ENCODE assay signal across 7 mouse cellular contexts in genomic region chr7:45509912-45510787, GRCm38 (mm10). TPM values are rescaled to one million over a fixed set of nuclear protein-coding genes. Genes with fewer than 3 reads are reported as not detected.
DNase-seq lines count a peak whose midpoint lies in the region; ATAC-seq lines count a peak whose summit lies in the region.

TSS of gene Nucb1 (minus strand) at chr7:45510406.

- H3K27ac ChIP-seq in embryonic facial prominence, embryonic 10.5 days (replicated peaks): peak within 1 kb of the TSS; percentile 93
- H3K27ac ChIP-seq in limb, embryonic 10.5 days: peak within 1 kb of the TSS; percentile 95
- peak within 1 kb of the TSS; percentile 41 for H3K27ac ChIP-seq in midbrain, embryonic 13.5 days

- H3K4me1 ChIP-seq in embryonic facial prominence, embryonic 10.5 days: peaks cover 31% of the 10 kb centered on the region
- peaks cover 16% of the 10 kb centered on the region for H3K4me1 ChIP-seq in limb, embryonic 10.5 days
- H3K4me1 ChIP-seq in midbrain, embryonic 13.5 days (replicated peaks): peaks cover 18% of the 10 kb centered on the region

- no peaks in the 10 kb centered on the region for H3K27me3 ChIP-seq in embryonic facial prominence, embryonic 10.5 days (replicated peaks; ENCODE audit: low read depth, poor library complexity, severe bottlenecking)
- no peaks in the 10 kb centered on the region for H3K27me3 ChIP-seq in limb, embryonic 10.5 days (ENCODE audit: low read depth, poor library complexity, severe bottlenecking)
- H3K27me3 ChIP-seq in midbrain, embryonic 13.5 days: no peaks in the 10 kb centered on the region

- no peaks in the 10 kb centered on the region for H3K9me3 ChIP-seq in embryonic facial prominence, embryonic 10.5 days
- no peaks in the 10 kb centered on the region for H3K9me3 ChIP-seq in limb, embryonic 10.5 days (replicated peaks)
- H3K9me3 ChIP-seq in midbrain, embryonic 13.5 days: no peaks in the 10 kb centered on the region

- H3K36me3 ChIP-seq in embryonic facial prominence, embryonic 10.5 days (replicated peaks): peaks cover 28% of the 10 kb centered on the region
- peaks cover 34% of the 10 kb centered on the region for H3K36me3 ChIP-seq in limb, embryonic 10.5 days
- peaks cover 18% of the 10 kb centered on the region for H3K36me3 ChIP-seq in midbrain, embryonic 13.5 days

- peak within 1 kb of the TSS; percentile 84 for H3K4me3 ChIP-seq in embryonic facial prominence, embryonic 10.5 days
- H3K4me3 ChIP-seq in limb, embryonic 10.5 days: peak within 1 kb of the TSS; percentile 75
- H3K4me3 ChIP-seq in midbrain, embryonic 13.5 days (replicated peaks): peak within 1 kb of the TSS; percentile 54

- peak; percentile 90 for ATAC-seq in granulocyte monocyte progenitor cell, adult 5-6 weeks (replicated peaks; ENCODE audit: poor library complexity, severe bottlenecking)
- peak; percentile 89 for ATAC-seq in midbrain, embryonic 13.5 days

- DNase-seq in adrenal gland, postnatal 10 days: peak; percentile 93
- DNase-seq in embryonic facial prominence, embryonic 10.5 days (ENCODE audit: low spot score): peak; percentile 92
- DNase-seq in kidney, adult 11 months: peak; percentile 94
- peak; percentile 89 for DNase-seq in limb, embryonic 10.5 days (ENCODE audit: low spot score)
- DNase-seq in spleen, adult 12 weeks (ENCODE audit: low spot score): peak; percentile 92

- H3K9ac ChIP-seq in midbrain, embryonic 13.5 days (replicated peaks): peak within 1 kb of the TSS; percentile 76

- WGBS in embryonic facial prominence, embryonic 10.5 days: under 1% methylated on average over 44 of the region's 44 CpGs
- under 1% methylated on average over 44 of the region's 44 CpGs for WGBS in limb, embryonic 10.5 days
- under 1% methylated on average over 44 of the region's 44 CpGs for WGBS in midbrain, embryonic 13.5 days

- peak within 1 kb of the TSS; percentile 92 for H3K4me2 ChIP-seq in midbrain, embryonic 13.5 days (replicated peaks)

RNA-seq across cellular contexts. Expression of gene Nucb1, which starts in this region (rescaled TPM):
- total RNA-seq in adrenal gland, postnatal 10 days (2021): 100 to 1,000 TPM; 175 to 201 TPM
- polyA plus RNA-seq in embryonic facial prominence, embryonic 10.5 days (2016; fragmentation: Nextera tagmentation; extraction: Ambion mirVana): 115 and 123 TPM in 2 replicates
- 184 and 207 TPM in 2 replicates for total RNA-seq in granulocyte monocyte progenitor cell, adult 5-6 weeks (2014; fragmentation: Nextera tagmentation)
- total RNA-seq in granulocyte monocyte progenitor cell, adult 5-6 weeks (2017): 316 and 398 TPM in 2 replicates
- polyA plus RNA-seq in limb, embryonic 10.5 days (2016; fragmentation: Nextera tagmentation; extraction: Ambion mirVana): 116 and 125 TPM in 2 replicates
- 86.7 and 101 TPM in 2 replicates for polyA plus RNA-seq in midbrain, embryonic 13.5 days (2015; fragmentation: Nextera tagmentation; extraction: Ambion mirVana)

Comparison
In these comparisons a context has a peak if more than half of its experiments do, and no peak if none do; other contexts are left out.
1. Peak in every context shown above with its lines: DNase-seq, ATAC-seq, H3K4me3 ChIP-seq and H3K27ac ChIP-seq.
2. H3K27ac ChIP-seq: peak in every context shown above with its lines; median percentile 95 in limb, embryonic 10.5 days; 93 in embryonic facial prominence, embryonic 10.5 days; 41 in midbrain, embryonic 13.5 days.